Mouse (Mus musculus) spleen, adult 12 weeks (tissue): ENCODE measurements around the gene Plekho2.

Source experiments
- DNase-seq: peaks from one replicate; pipeline ENCODE4 v3.0.0; 2022; ENCODE audit warnings: low spot score

The Plekho2 gene

DNA sequence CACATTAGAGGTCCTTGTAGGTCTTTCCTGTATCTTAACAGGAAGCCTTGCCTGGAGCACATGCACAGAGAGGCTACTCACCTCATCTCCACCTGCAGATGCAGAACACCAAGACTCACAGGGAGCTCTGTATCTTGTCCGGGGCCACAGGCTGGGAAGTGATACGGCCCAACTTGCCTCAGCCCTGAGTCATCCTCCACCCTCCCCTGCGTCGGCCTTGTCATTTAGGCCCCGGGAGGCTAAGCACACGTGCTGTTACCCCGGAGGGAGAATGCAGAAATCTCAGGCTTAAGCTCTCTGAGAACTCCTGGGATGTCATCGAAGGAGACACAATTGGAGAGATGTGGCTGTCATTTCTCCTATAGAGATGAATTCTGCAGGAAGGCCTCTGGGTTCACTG, 50.2 kb downstream of the Plekho2 start:
- peak; percentile 54 for DNase-seq

DNA sequence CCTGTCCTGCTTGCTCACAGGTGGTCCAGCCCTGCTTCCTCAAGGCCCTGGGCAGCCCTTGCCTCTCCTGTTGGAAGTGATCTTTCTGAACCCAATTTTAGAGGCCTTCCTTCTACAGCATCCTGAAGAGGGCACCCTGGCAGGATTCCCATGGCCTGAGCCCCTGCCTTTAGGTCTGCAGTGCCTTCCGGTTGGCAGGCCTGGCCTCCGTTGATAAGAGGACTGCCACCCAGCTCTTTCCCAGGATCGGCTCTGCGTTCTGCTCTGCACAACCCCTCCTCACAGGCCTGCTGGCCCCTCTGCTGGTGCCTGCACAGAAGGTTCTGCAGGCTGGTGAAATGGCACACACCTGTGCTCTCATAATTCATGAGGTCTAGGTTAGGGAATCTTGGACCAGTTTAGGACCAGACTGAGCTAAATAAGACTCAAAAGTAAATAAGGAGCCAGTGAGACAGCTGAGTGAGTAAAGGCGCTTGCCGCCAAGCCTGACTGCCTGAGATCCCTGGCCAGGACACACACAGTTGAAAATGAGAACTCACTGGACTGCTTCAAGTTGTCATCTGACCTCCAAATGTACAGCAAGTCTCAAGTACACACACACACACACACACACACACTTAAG, 51.3 kb downstream of the Plekho2 start:
- DNase-seq = peak; percentile 61

DNA sequence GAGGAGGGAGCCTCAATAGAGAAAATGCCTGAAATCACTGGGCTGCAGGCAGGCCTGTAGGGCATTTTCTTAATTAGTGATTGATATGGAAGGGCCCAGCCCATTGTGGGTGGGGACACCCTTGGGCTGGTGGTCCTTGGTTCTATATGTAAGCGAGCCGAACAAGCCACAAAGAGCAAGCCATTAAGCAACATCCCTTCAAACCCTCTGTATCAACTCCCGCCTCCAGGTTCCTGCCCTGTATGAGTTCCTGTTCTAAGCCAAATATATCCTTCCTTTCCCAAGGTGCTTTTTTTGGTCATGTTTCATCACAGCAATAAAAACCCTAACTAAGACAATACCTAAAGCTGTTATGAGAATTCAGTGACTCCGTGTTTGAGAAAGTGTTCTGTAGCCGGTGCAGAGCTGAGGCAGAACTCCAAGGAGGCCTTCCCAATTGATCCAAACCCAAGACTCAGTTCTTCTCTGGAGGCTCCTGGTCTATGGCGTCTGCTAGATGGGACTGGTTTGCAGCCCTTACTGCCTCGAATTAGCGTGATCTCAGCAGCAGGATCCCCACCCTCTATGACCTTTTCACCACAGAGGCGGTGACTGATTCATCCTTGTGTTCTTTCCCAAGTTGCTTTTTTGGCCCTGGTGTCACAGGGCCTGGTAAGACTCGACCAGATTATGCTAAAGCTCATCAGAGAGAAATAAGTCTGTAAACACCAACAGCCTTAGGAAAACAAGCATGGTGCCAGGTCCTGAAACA, 54.2 kb downstream of the Plekho2 start:
- no peak for DNase-seq

DNA sequence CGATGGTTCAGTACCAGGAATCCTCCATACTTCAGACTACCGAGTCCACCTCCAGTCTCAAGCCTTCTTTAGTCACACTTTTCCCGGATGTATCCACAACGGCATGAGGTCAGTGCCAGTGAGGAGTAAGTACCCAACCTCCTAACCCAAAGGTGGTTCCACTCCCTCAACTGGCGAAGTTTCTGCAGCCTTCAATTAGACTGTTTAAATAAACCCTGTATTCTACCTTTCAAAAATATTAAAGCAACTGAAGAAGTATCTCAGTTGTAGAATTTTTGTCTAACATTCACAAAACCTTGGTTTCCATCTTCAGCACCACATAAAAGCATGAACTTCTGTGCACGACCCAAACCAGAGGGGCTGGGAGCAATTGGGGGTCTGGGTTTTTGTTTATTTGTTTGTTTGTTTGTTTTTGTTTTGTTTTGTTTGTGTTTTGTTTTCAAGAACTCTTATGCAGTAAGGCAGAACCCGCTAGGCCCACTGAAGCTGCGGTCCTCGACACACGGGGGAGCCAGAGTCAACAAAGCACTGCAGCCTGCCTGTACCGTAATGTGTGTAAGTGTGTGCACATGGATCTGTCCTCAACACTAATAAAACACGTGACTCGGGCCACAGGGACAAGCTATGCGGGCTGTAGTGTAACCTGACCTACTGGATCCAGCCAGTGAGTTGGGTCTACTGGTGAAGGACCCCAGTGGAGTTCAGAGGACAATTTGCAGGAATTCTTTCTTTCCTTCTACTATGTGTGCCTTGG, 56.1 kb downstream of the Plekho2 start:
- DNase-seq = peak; percentile 74

DNA sequence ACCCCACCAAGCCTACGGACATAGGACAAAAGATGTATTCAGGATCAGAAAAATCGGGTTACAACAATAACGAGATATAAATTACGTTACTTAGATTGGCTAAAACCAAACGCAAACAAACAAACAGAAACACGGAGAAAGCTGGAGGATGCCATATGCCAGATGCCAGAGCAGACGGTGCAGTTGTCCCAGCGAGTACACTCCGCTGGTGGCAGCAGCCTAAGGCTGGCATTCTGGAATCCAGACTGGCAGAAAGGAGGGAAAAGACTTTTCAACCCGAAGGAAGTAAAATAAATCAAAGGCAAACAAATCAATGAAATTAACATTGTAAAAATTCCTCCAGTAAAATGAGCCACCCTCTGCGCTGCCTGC, 59.3 kb downstream of the Plekho2 start:
- DNase-seq = no peak

DNA sequence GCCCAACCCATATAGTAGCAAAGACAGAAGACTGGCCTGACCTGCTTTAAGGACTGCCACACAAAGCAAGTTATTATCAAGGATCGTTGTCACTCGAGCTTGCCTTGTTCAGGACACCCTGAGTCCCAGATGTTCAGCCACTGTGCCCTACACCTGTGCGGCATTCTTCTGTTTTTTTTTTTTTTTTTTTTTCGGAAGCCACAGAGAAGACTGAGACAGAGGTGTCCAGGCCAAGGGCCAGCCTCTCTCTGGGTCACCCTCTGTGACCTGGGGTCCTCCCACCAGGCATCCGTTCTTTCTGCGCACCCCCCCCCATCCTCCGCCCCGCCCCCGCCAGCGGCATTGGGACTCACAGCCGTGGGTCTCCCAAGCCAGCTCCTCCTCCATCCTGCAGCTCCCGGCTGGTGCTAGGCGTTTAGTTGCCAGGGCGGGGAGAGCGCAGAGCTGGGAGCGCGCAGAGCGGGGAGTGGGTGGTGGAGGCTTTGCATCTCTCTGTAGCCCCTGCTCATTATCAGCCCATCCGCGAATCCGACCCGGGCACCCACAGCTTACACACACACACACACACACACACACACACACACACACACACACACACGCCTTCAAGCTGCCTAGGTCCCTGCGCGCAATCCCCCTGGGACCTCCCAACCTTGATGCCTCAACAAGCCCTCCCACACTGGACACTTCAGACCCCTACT, 59.9 kb downstream of the Plekho2 start, which contains the start of gene Ankdd1a:
Ankdd1a (minus strand) TSS at position 387 of the 698 bp plus-strand sequence.
- DNase-seq = no peak

DNA sequence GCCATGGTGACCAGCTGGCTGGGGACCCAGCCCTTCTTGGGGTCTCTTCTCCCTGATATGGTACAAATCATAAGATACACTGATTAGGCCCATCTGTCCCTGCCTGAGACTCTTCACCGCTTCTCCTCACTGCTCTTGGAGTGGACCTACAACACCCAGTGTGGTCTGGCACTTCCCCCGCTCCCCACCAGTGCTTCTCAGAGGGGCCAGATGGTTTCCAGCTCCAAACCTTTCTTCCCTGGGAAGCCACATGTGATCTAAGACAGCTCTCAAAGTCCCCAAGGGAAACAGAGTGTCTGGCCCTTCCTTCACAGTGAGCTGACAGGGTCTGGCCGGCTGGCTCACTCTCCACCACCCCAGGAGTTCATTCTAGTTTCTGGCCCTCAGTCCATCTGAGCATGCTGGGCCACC, 65.0 kb downstream of the Plekho2 start:
- no peak for DNase-seq

DNA sequence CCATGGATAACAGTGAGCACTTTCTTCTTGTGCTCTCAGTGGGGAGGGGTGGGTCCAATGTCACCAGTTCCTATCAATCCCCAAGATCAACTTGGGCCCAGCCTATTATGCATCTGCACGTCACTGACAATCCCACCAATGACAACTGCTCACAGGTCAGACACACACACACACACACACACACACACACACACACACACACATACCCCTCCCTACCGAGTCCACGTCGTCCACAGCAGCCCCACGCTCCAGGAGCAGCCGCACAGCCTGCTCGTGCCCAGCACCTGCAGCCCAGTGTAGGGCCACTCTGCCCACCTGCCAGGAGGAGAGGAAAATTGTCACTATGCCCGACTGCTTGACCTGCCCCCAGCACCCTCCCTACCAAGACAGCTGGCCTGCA, 65.4 kb downstream of the Plekho2 start:
- no peak for DNase-seq

DNA sequence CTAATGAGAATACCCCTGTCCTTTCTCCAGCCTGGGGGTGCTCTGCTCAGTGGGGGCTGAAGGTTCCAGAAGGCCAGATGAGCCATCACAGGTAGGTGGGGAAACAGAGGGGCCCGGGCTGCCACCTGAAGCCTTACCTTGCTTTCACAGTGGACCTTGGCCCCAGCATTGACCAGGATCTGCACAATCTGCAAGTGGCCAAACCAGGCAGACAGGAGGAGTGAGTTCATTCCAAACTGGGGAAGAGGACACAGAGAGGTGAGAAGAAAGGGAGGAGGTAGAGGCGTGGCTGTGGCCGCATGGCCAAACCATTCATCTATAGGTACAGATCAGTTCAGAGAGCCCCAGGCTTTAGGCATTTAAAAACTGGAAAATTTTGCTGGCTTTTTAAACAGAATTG, 67.3 kb downstream of the Plekho2 start:
- DNase-seq = no peak

DNA sequence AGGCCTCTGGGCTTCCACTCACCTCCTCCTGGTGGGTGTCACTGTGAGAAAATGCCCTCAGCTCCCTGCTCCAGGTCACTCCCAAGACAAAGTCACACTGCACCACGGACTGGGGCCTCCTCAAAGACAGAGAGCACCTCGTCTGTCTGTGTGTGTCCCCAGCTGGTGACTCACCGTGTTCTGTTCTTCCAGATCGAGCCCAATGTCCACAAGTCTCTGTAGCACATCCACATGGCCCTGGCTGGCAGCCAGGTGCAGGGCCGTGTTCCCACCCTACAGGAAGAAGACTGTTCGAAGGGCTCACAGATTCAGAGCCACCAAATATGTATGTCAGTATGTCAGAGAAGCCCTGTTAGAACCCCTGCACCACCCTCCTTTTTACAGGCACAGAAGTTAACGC, 71.4 kb downstream of the Plekho2 start:
- DNase-seq = no peak

DNA sequence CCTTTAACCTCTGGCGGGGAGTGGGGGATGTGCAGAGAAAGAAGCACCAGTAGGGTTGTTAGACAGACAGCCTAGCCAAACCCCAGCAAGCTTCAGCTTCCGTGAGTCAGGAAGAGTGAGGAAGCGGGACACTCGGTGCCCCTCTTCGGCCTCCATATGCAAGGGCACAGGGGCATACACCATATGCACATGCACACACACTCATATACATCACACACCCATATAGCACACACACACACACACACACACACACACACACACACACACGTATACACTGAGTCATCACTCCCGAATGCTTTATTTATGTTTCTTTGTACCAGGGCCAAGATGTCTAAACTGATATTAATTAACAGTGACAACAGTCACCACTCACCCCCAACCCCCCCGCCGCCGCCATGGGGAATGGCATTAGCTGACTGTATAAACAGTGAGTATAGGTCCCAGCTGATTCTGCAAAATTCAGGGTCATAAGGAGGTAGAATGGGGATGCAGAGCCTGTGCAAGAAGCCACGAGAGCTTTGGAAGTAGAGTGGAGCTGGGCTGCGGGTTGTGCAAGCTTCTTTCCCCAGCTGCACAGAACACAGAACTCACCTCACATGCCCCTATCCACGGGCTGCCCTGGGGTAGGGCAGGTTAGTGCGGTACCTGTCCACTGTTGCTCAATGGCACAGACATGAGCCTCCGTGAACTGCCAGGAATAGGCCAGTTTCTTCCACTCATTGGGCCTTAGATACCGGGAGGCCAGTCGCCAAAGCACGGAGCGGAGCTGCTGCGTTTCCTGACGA, 76.9 kb downstream of the Plekho2 start:
- DNase-seq = no peak
